Mouse (Mus musculus) subcutaneous adipose tissue, adult 2 months (tissue): ENCODE measurements around the gene Cacna2d3. TPM values are rescaled to one million over a fixed set of nuclear protein-coding genes. Genes with fewer than 3 reads are reported as not detected.

Experiments used
- polyA plus RNA-seq: library from polyadenylated mRNA; depleted of rRNA; stranded (reverse); fragments of >200 nt; gene quantifications from 2 replicates; pipeline ENCODE4 v1.2.3, GENCODE M21; 2012; ENCODE audit warnings: low replicate concordance; rRNA removed

Cacna2d3 gene
- polyA plus RNA-seq = 0.21 and 2.1 TPM in 2 replicates

DNA sequence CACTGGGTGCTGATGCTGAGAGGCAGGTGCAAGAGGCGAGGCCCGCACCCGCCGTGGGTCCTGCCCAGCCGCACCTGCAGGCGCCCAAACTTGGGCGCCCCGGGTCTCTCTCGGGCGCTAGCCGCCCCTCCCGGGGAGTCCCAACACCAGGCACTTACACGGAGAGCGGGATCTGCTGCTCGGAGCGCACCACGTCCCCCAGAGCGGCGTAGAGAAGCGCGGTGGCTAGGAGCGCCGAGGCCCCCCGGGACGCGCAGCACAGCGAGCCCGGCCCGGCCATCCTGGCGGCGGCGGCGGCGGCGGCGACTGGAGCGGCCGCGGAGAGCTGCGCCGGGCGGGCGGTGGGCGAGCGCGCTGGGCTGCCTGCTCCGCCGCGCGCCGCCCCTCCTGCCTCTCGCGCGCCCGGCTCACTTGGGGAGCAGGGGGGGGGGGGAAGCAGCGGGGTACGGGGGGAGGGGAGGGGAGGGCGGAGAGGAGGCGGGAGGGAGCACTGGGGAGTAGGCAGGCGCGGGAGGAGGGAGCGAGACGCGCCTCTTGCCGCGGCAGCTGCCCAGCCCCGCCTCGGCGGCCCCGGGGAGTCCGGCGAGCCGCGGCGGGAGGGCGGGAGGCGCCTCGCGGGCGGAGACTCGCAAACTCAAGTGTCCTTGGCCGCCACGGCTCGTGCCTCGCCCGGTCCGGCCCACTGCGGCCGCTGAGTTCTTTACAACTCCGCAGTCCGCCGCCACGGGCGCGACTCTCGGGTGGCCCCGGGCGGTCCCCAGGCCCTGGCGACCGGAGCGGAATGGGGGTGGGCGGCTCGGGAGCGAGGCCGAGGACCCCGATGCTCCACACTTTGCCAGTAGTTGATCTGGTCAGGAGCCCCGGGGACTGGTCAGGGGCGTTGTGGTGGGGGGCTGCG lies at the start of gene Cacna2d3:
Gene Cacna2d3, minus strand, starts transcription at position 377 of the 898 bp plus-strand sequence.

DNA sequence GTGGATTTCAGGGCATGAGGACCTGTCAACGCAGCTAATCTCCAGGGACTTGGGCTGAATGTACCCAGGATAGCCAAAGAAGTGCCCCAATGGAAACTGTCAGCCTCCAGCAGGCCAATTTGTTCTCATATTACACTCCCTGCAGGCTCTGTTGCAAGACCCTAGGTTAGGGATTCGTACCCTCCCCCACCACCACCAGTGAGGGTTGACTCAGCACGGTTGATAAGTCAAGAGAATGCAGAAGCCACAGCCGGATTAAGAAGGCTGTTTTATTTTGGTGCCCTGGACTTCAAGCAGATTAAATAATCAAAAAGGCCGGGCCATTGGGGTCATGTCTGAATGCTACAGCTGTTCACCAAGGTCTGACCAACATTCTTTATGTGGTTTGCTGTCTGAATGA lies 703.8 kb downstream of the Cacna2d3 start, which contains the start of gene Lrtm1:
Gene Lrtm1, plus strand, starts transcription at position 326 of the 400 bp plus-strand sequence.

Other genes starting within 250 kb of the Cacna2d3 start
- 44.0 and 57.1 TPM in 2 replicates for gene Selenok, start 246.4 kb upstream of the Cacna2d3 start, polyA plus RNA-seq